Mouse (Mus musculus): ENCODE results near the gene Hormad2. TPM values are rescaled to one million over a fixed set of nuclear protein-coding genes. Genes with fewer than 3 reads are reported as not detected.

Gene Hormad2
- polyA plus RNA-seq, 1 experiment from 2014 or later: not detected

DNA sequence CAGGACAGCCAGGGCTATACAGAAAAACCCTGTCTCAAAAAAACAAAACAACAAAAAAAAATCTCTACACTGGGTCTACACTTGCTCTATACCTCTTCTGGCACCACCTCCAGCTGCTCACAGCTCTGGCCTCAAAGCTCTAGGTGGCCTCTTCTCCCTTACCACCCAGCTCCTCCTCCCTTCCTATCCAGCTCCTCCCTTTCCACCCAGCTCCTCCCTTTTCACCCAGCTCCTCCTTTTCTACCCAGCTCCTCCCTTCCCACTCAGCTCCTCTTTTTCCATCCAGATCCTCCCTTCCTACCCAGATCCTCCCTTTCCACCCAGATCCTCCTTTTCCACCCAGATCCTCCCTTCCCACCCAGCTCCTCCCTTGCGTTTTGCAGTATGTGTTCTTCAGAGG is 26.5 kb upstream of the Hormad2 start:
- no peaks in the 10 kb centered on the region for H3K36me3 ChIP-seq
- 94% methylated on average over 1 of the region's 1 CpGs for WGBS

DNA sequence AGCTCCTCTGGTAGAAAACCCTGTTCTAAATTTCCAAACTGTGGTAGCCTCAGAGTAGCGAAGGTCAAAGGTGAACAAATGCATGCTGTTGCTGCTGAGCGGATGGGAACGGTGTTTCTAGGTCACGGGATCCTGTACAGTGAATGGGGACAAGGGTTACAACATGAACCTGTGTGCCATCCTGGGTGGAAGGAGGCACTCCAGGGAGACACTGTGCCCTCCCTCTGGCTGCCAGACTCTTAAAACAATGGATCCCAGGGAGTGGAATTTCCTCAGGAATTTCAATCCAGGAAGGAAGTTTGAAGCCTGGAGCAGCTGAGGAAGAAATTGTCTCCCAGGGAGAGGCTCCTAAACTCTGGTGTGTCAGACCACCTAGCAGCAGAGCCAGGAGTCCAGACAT is 25.3 kb upstream of the Hormad2 start:
- H3K4me2 ChIP-seq (replicated peaks): no peak overlapping the region
- H3K9me3 ChIP-seq: no peaks in the 10 kb centered on the region
- no peak overlapping the region for H3K4me3 ChIP-seq (replicated peaks)
- no peaks in the 10 kb centered on the region for H3K27me3 ChIP-seq
- ATAC-seq: no peak
- 63% methylated on average over 4 of the region's 4 CpGs for WGBS
- no peak overlapping the region for H3K27ac ChIP-seq
- no peak overlapping the region for H3K9ac ChIP-seq (replicated peaks)
- H3K4me1 ChIP-seq (replicated peaks): 0 out of 2 replicates have a peak, but pooled peaks cover under 1% of the 10 kb centered on the region
- no peaks in the 10 kb centered on the region for H3K36me3 ChIP-seq

More for the DNA sequence above, 26.5 kb upstream of the Hormad2 start:
- no peaks in the 10 kb centered on the region for H3K9me3 ChIP-seq
- H3K27me3 ChIP-seq: no peaks in the 10 kb centered on the region
- no peak overlapping the region for H3K4me2 ChIP-seq (replicated peaks)
- no peak for ATAC-seq
- no peak overlapping the region for H3K9ac ChIP-seq (replicated peaks)
- H3K4me1 ChIP-seq (replicated peaks): peaks cover 5% of the 10 kb centered on the region; the same call in 1 of the 2 replicates
- H3K27ac ChIP-seq: no peak overlapping the region
- H3K4me3 ChIP-seq (replicated peaks): no peak overlapping the region

- H3K4me1 ChIP-seq (replicated peaks): 0 out of 2 replicates have a peak, but pooled peaks cover 7% of the 10 kb centered on the region
- 92% methylated on average over 4 of the region's 4 CpGs for WGBS
- no peak for ATAC-seq
- no peak overlapping the region for H3K27ac ChIP-seq
- H3K36me3 ChIP-seq: no peaks in the 10 kb centered on the region
- H3K4me2 ChIP-seq (replicated peaks): no peak overlapping the region
- no peak overlapping the region for H3K9ac ChIP-seq (replicated peaks)
- H3K4me3 ChIP-seq (replicated peaks): no peak overlapping the region
- H3K27me3 ChIP-seq: no peaks in the 10 kb centered on the region
- H3K9me3 ChIP-seq: no peaks in the 10 kb centered on the region
These were observed 23.7 kb upstream of the Hormad2 start for GRCm38 (mm10) chr11:4464616-4465015.

DNA sequence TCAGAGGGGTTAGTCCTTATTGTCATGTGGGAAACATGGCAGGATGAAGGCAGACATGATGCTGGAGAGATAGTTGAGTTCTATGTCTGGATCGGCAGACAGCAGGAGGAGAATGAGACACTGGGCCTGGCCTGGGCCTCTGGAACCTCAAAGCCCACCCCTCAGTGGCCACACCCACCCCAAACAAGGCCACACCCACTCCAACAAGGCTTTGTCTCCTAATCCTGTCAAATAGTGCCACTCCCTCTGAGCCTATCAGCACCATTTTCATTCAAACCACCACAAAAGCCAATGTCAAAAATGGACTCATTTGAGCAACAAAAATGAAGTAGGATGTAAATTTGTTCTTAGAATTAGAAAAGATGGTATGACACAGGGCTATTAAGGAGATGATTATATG is 23.3 kb upstream of the Hormad2 start:
- no peak overlapping the region for H3K27ac ChIP-seq
- H3K9me3 ChIP-seq: no peaks in the 10 kb centered on the region
- no peaks in the 10 kb centered on the region for H3K36me3 ChIP-seq
- ATAC-seq: no peak
- no peaks in the 10 kb centered on the region for H3K27me3 ChIP-seq
- 0 out of 2 replicates have a peak, but pooled peaks cover 7% of the 10 kb centered on the region for H3K4me1 ChIP-seq (replicated peaks)
- 86% methylated on average over 1 of the region's 1 CpGs for WGBS
- H3K9ac ChIP-seq (replicated peaks): no peak overlapping the region
- H3K4me3 ChIP-seq (replicated peaks): no peak overlapping the region
- no peak overlapping the region for H3K4me2 ChIP-seq (replicated peaks)

DNA sequence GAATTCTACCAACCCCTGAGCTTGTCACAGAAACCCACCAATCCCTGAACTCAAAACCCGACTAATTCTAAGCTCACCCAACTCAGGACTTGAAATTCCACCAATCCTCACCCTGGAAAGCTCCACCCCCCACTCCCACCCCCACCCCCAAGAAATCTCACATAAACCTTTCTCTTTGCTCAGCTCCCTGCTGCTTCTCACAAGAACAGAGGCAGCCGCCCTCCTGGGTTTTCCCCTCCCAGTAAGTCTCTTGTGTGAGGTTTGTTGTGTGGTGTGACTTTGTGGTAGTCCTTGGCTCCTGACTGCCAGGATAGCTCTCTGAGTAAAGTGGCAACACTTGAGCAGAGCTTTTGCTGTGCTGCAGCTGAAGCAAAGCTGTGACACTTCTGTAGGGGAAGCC is 22.0 kb upstream of the Hormad2 start:
- WGBS: 43% methylated on average over 2 of the region's 2 CpGs
- Histone ChIP-seq H3K4me2 (replicated peaks) (no peak overlapping the region), H3K27ac (no peak overlapping the region), H3K4me1 (replicated peaks) (0 out of 2 replicates have a peak, but pooled peaks cover 7% of the 10 kb centered on the region), H3K9ac (replicated peaks) (no peak overlapping the region), H3K4me3 (replicated peaks) (no peak overlapping the region), H3K27me3 (no peaks in the 10 kb centered on the region), H3K9me3 (no peaks in the 10 kb centered on the region), H3K36me3 (no peaks in the 10 kb centered on the region)
- ATAC-seq: no peak

- H3K36me3 ChIP-seq: no peaks in the 10 kb centered on the region
- H3K4me2 ChIP-seq (replicated peaks): no peak overlapping the region
- no peak overlapping the region for H3K4me3 ChIP-seq (replicated peaks)
- 0 out of 2 replicates have a peak, but pooled peaks cover 7% of the 10 kb centered on the region for H3K4me1 ChIP-seq (replicated peaks)
- no peak overlapping the region for H3K9ac ChIP-seq (replicated peaks)
- no peaks in the 10 kb centered on the region for H3K9me3 ChIP-seq
- 39% methylated on average over 12 of the region's 12 CpGs for WGBS
- H3K27me3 ChIP-seq: no peaks in the 10 kb centered on the region
- ATAC-seq: no peak
- H3K27ac ChIP-seq: no peak overlapping the region
These were observed 20.2 kb upstream of the Hormad2 start for GRCm38 (mm10) chr11:4461154-4461553.

DNA sequence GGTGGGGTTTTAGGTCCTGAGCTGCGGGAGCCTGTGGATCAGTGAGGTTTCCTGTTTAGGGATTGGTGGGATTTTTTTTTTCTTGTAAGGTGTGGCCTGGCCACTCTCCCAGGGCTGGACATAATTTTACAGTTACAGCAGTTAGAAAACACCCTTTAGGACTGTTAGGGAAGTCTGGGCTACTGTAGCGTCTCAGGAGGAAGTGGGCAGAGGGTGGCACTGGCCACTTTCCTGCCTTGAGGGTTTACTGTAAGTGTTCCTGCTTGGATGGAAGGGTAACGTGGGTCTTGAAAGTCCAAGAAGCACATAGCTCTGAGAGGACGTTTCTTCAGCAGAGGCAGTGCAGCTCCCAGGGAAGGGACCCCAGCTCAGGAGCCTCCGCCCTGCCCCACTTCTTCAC is 19.7 kb upstream of the Hormad2 start:
- ATAC-seq: no peak
- WGBS: 81% methylated on average over 5 of the region's 5 CpGs
- Histone ChIP-seq H3K27me3 (no peaks in the 10 kb centered on the region), H3K9ac (replicated peaks) (no peak overlapping the region), H3K4me1 (replicated peaks) (0 out of 2 replicates have a peak, but pooled peaks cover 7% of the 10 kb centered on the region), H3K27ac (no peak overlapping the region), H3K4me3 (replicated peaks) (no peak overlapping the region), H3K36me3 (no peaks in the 10 kb centered on the region), H3K4me2 (replicated peaks) (no peak overlapping the region), H3K9me3 (no peaks in the 10 kb centered on the region)

GRCm38 (mm10) chr11:4454895-4455535 is 14.1 kb upstream of the Hormad2 start:
- Histone ChIP-seq H3K9ac (replicated peaks) (no peak overlapping the region), H3K36me3 (no peaks in the 10 kb centered on the region), H3K9me3 (no peaks in the 10 kb centered on the region), H3K4me3 (replicated peaks) (no peak overlapping the region), H3K27me3 (no peaks in the 10 kb centered on the region), H3K4me1 (replicated peaks) (no peaks in the 10 kb centered on the region), H3K27ac (no peak overlapping the region), H3K4me2 (replicated peaks) (no peak overlapping the region)
- ATAC-seq: no peak
- 70% methylated on average over 8 of the region's 8 CpGs for WGBS

- H3K27ac ChIP-seq: no peak overlapping the region
These were observed 11.7 kb upstream of the Hormad2 start for GRCm38 (mm10) chr11:4452467-4453184.

GRCm38 (mm10) chr11:4451116-4451515 is 10.2 kb upstream of the Hormad2 start:
- Histone ChIP-seq H3K27ac (no peak overlapping the region), H3K9me3 (no peaks in the 10 kb centered on the region), H3K27me3 (no peaks in the 10 kb centered on the region), H3K9ac (replicated peaks) (no peak overlapping the region), H3K4me3 (replicated peaks) (no peak overlapping the region), H3K4me2 (replicated peaks) (no peak overlapping the region), H3K4me1 (replicated peaks) (no peaks in the 10 kb centered on the region), H3K36me3 (no peaks in the 10 kb centered on the region)
- 27% methylated on average over 9 of the region's 9 CpGs for WGBS
- ATAC-seq: no peak

More at GRCm38 (mm10) chr11:4452467-4453184, 11.7 kb upstream of the Hormad2 start:
- Histone ChIP-seq H3K27me3 (no peaks in the 10 kb centered on the region), H3K36me3 (no peaks in the 10 kb centered on the region), H3K4me3 (replicated peaks) (no peak overlapping the region), H3K9ac (replicated peaks) (no peak overlapping the region), H3K9me3 (no peaks in the 10 kb centered on the region), H3K4me1 (replicated peaks) (no peaks in the 10 kb centered on the region), H3K4me2 (replicated peaks) (no peak overlapping the region)
- WGBS: 88% methylated on average over 12 of the region's 12 CpGs
- ATAC-seq: no peak

DNA sequence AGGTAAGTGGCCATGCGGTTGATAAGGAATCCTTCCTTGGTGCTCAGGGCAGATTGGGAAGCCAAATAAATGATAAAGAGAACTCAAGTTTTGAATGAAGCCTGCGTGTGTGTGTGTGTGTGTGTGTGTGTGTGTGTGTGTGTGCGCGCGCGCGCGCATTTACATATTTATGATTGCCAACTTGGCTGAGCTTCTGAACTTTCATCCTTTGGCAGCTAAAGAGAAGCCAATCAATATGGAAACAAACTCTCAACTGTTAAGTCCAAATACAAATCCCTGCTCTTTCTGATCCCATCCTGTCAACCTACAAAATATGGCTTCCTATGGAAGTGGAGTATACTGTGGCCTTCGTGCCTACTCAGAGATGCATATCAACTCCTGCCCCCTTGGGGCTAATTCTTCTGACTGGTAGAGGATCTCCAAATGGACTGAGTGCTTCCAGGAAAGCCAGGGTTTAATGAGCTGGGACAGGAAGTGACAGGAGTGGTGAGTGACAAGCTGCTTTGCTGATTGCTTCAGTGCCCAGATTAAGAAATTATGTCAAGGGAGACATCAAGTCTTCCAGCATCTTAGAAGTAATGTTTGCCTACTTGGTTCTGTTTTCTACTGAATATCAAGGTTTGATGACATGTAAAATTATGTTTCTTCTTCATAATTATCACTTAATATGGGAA is 5.4 kb upstream of the Hormad2 start:
- no peak overlapping the region for H3K27ac ChIP-seq
- no peaks in the 10 kb centered on the region for H3K9me3 ChIP-seq
- no peaks in the 10 kb centered on the region for H3K4me1 ChIP-seq (replicated peaks)
- no peaks in the 10 kb centered on the region for H3K36me3 ChIP-seq
- no peaks in the 10 kb centered on the region for H3K27me3 ChIP-seq
- no peak overlapping the region for H3K4me3 ChIP-seq (replicated peaks)
- H3K4me2 ChIP-seq (replicated peaks): no peak overlapping the region
- 96% methylated on average over 9 of the region's 9 CpGs for WGBS
- no peak for ATAC-seq
- no peak overlapping the region for H3K9ac ChIP-seq (replicated peaks)

- Histone ChIP-seq H3K9ac (replicated peaks) (no peak overlapping the region), H3K27me3 (no peaks in the 10 kb centered on the region), H3K36me3 (no peaks in the 10 kb centered on the region), H3K4me1 (replicated peaks) (no peaks in the 10 kb centered on the region), H3K4me3 (replicated peaks) (no peak overlapping the region), H3K4me2 (replicated peaks) (no peak overlapping the region), H3K9me3 (no peaks in the 10 kb centered on the region), H3K27ac (no peak overlapping the region)
- 63% methylated on average over 1 of the region's 1 CpGs for WGBS
- ATAC-seq: no peak
These were observed 1.4 kb upstream of the Hormad2 start for GRCm38 (mm10) chr11:4442280-4442679.
